Mouse (Mus musculus): Measurements from ENCODE around the gene Vstm2l. TPM values are rescaled to one million over a fixed set of nuclear protein-coding genes. Genes with fewer than 3 reads are reported as not detected.

Vstm2l gene
- not detected in 2 replicates for polyA plus RNA-seq (2012; rRNA removed)

DNA sequence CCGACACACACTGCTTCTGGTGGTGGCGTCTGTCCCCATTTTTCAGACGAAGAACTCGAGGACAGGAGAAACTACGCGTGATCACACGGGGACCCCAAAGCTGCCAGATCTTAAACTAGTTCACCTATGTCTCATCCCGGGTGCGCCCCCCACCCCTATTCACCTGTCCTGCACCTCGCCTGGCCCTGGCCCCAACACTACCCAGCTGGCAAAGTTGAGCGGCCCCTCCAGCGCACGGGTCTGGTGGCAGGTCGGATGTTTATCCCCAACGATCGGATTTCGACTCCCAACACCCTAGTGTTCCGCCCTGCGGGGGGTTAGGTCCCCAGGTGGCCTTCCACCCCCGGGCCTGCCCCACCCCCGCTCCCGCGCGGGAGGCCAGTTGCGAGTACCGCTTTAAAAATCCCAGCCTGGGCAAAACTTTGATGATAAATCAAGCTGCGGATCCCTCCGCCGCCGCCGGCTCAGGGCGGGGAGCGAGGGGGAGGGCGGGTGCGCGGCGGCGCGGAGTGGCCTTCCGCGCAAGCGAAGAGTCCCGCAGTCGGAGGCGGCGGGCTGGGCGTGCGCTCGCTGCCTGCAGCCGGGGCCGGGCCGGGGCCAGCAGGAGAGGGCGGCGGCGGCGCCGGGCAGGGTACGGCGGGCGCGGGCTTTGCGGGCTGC, at the start of gene Vstm2l:
Gene Vstm2l (plus strand): TSS at position 549 of the 660 bp plus-strand sequence.
- DNase-seq (ENCODE audit: low read depth) = no peak

DNA sequence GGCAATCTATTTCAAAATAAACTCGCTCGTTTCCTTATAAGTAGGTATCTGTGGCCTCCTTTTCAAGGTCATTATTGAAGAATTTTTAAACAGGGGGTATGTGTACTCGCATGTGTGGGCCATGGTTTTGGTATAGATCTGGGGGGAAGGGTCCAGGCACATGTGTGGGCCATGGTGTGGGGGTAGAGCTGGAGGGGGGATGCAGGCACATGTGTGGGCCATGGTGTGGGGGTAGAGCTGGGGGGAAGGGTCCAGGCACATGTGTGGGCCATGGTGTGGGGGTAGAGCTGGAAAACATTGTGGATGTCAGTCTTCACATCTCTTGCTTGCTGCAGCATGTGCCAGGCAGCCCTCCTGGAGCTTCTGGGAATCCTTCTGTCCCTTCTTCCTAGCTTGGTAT, 47.3 kb upstream of the Vstm2l start:
- DNase-seq (ENCODE audit: low read depth) = no peak

DNA sequence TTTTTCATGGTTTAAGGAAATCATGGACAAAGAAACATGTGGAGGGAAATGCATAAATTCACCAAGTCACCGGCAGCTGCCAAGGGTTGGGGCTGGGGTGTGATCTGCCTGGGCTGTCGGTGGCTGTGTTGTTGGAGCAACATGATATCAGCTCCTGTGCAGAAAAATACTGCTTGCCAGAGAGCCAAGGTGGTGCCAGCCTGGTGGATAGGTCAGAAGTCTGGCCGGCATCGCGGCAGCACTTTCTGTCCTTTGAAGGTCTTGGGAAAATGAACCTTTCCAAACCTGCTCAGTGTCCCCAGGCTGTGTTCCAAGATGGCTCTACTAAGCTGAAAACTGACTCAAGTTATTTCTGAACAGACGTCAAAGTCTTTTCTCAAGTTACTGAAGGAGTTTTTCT, 44.2 kb upstream of the Vstm2l start:
- no peak for DNase-seq (ENCODE audit: low read depth)

GRCm38 (mm10) chr2:157873223-157873622, 41.2 kb upstream of the Vstm2l start:
- no peak for DNase-seq (ENCODE audit: low read depth)

DNA sequence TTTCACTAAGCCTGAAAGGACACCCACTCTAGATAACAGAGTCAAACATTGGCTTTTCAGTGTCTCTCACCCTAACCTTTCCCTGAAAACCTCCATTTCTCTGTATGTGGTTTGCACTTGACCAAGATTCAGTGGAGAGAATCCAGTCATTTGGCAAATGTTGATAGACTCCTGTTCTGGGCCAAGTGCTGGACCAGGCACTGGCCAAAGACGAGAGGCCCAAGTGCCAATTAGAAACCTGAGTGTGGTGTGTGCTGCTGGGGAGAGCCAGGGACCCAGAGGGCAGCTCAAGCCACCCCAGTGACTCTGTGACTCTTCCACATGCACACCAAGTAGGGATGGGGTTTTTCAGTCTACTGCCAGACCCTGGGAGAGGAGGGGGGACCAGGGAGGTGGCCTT, 40.8 kb upstream of the Vstm2l start:
- DNase-seq (ENCODE audit: low read depth) = no peak

GRCm38 (mm10) chr2:157875111-157875510, 39.3 kb upstream of the Vstm2l start:
- DNase-seq (ENCODE audit: low read depth) = no peak

- no peak for DNase-seq (ENCODE audit: low read depth)
Observed at GRCm38 (mm10) chr2:157877394-157877793, 37.1 kb upstream of the Vstm2l start.

DNA sequence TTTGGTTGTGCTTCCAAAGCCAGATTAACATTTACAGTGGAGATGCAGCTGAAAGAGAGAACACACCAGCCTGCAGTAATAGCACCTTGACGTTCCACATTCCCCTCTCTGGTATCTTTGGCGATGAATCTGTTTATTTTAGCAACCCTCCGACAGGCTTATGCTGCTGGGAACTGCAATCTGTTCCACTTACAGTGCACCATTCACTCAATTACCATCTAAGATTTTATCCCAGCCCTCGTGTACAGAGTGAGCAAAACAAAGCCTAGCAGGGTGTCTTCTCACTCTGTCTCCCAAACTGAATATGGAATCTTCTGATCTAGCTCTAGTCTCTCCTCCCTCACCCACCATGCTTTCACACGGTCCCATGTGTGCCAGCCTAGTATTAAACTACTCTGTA, 36.5 kb upstream of the Vstm2l start:
- DNase-seq (ENCODE audit: low read depth) = no peak

GRCm38 (mm10) chr2:157881939-157882338, 32.5 kb upstream of the Vstm2l start:
- DNase-seq (ENCODE audit: low read depth) = no peak

DNA sequence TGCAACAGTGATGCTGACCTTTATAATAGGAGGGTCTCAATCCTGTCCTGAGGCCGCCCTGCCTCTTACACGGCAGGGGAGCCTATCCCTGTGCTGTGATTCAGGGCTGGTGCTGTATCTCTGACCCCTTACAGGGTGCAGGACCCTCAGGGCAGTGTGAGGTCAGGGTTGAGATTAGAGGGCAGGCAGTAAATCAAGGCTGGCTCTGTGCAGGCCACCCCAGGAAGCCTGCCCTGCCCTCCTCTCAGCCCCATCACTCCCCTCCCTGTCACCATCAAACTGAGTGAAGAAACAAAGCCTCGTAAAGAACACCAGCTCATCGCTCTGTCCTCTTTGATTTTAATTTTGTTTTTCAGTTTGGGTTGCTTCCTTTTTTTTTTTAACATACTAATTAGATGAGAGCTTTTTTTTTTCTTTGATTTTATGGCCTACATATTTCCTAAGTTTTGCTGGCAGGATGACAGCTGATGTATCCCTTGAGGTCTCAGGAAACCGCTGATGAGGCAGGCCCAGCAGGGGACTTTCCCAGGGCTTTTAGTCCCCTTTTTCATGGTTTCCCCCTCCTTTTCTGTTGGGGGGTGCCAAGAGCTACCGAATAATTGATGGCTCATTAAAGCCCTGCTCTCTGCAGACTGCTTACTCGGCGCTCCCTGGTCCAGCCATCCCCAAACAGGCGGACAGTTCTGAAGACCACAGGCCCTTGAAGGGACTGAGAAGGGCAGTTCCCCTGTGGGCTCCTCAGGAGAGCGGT, 27.0 kb upstream of the Vstm2l start:
- no peak for DNase-seq (ENCODE audit: low read depth)

DNA sequence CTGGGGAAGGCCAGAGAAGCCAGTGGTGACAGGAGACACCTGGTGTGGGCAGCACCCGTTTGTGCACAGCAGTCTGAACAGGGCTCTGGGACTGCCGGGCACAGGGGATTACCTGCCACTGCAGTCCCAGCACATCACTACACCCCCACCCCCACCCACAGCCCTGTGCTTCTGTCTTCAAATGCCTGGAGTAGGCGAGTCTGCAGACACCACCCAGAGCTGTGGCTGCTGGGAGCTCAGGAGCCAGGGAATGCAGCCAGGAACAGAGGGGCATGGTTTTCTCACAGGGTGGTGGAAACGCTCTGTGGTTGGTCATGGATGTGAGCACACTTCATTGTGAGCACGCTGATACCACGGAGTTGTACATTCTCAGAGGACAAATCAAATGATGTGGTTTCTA, 23.3 kb upstream of the Vstm2l start:
- no peak for DNase-seq (ENCODE audit: low read depth)

DNA sequence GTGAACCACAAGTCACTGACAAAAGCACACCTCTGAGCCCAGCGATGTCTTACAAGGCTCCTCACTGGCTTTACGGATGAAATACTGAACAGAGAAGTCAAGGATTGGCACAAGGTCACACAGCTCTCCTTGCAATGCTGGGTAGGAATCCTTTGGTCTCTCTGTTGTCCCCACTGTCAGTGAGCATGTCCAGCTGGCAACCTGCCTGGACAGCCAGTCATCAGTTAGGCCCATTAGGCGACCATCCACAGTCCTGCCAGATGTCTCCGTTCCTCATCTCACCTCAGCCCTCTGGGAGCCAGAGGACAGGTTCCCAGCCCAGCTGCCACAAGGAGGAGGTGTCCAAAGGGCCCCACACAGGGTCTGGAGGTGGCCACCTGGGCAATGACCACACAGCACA, 17.3 kb upstream of the Vstm2l start:
- DNase-seq (ENCODE audit: low read depth) = no peak

GRCm38 (mm10) chr2:157913204-157913636, 1.2 kb upstream of the Vstm2l start:
- DNase-seq (ENCODE audit: low read depth) = no peak

- no peak for DNase-seq (ENCODE audit: low read depth)
Observed at GRCm38 (mm10) chr2:157913705-157914104, 748 bp upstream of the Vstm2l start.

DNA sequence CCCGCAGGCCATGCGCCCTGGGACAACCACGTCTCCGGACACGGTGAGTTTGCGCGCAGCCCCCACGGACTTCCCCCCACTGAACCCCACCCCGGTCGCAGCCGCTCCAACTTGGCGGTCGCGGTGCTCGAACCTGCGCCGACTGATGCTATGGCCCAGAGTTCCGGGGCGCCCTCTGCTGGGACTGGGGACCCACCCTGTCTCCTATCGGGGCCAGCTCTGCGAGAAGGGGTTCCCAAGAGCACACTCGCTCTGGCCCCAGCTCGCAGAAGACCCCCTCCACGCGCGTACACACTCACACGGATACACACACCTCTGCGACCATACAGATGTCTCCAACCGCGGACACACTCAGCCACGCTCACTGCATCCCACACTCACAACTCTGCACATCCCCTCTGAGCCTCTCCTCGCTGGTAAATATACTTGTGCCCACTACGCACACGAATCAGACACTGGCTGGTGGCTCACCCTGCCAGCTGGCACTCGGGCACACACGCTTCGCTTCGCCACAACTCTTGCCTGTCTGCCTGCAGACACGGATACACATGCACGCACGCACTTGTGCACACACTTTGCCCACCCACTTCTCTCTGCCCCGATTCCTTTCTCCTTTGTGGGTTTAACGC, 550 bp downstream of the Vstm2l start:
- no peak for DNase-seq (ENCODE audit: low read depth)

- DNase-seq (ENCODE audit: low read depth) = no peak
Observed at GRCm38 (mm10) chr2:157918529-157918928, 4.1 kb downstream of the Vstm2l start.

- no peak for DNase-seq (ENCODE audit: low read depth)
Observed at GRCm38 (mm10) chr2:157921551-157921950, 7.1 kb downstream of the Vstm2l start.

DNA sequence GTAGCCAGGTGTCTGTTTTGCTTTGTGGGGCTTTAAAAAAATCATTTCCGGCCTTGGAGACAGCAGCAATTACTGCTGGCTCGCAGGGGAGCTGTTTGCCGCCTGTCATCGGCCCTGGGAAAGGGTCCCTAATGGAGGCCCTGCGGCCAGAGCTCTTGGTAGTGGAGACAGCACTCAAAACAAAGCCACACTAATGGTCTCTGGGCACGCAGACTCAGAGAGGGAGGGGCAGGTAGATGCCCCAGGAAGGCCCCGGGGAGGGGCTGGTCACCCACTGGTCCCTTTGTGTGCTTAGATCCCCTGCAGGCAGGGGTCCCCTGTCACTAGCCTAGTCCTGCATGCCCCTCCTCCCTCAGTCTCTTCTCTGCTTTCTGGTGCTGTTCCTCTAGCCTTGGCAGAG, 9.0 kb downstream of the Vstm2l start:
- DNase-seq (ENCODE audit: low read depth) = no peak

DNA sequence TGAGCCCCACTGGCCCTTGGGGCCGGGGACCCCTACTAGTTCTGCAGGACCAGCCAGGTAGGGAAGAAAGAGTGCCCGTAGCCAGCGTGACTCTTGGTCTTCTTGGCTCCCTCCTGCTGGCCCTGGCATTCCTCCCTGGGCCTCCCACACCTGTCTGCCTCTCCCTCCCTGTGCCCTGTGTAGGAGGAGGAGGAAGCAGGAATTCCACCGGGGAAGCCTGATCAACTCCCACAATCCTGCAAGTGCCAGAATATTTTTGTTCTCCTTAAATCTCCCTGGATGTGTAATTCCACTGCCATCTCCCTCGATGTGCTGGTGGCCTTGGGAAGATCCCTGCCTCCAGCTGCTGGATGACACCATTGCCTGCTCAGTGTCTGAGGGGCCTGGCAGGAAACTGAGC, 10.1 kb downstream of the Vstm2l start:
- no peak for DNase-seq (ENCODE audit: low read depth)

DNA sequence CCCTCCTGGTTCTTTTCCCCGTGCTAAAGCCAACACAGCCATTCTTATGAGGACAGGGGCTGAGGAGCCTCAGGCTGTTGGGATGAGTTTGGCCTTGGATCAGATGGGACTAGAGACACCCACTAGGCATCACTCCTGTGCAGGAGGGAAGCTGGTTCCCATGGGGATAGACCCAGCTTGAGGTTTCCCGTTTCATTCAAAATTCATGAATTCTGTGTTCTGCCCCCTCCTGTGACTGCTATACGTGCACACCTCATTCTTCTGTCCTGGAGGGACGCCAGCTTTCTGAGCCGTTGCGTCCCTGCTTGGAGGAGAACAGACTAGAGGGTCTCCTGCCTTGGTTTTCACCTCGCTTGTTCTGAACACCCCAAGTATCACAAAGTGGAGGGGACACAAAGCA, 12.0 kb downstream of the Vstm2l start:
- no peak for DNase-seq (ENCODE audit: low read depth)

DNA sequence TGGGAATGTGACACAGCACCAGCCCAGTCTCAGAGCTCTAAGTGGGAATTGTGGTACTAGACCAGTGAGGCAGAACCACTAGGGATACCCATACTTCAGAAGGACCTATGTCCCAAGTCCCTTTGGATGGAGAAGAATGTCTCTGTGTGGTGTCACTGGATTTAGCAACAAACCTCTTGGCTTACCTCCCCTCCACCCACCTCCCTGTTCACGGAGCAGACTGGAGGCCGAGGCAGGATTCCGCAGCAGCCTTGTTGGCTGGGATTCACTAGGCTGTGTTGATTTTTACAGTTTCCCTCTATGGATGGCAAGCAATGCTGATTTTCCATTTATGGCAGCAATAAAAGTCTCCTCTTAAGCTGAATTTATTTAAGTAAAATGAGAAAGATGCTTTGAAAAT, 12.5 kb downstream of the Vstm2l start:
- DNase-seq (ENCODE audit: low read depth) = no peak

DNA sequence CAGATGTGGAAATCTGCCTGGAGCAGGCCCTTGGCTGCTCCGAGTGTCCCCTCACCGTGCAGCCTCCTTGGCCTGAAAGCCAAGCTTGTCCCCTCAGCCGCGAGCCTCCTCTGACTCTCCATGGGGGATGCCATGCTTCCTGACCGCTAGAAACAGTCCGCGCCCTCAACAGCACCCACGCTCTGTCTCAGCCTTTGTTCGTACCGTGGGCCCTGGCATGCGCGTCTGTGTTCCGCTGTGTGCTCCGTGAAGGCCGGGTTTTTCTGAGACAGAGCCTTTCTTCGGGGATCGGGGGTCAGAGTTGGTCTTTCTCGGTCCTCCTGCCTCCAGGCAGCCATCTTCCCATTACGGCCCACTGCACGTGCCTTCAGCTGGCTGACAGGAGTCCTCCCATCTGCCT, 12.9 kb downstream of the Vstm2l start:
- no peak for DNase-seq (ENCODE audit: low read depth)

GRCm38 (mm10) chr2:157927815-157928214, 13.4 kb downstream of the Vstm2l start:
- DNase-seq (ENCODE audit: low read depth) = no peak

Data from gonadal fat pad, adult 2 months (tissue).